Mouse (Mus musculus) hindbrain, postnatal 0 days (tissue): ENCODE measurements around the gene Rac1. TPM values are rescaled to one million over a fixed set of nuclear protein-coding genes. Genes with fewer than 3 reads are reported as not detected.
"Not testable (repeated sequence)": the region's sequence is repeated elsewhere in the genome, so short reads cannot be mapped to it uniquely, and the experiment has no call there.

Source experiments
- ATAC-seq: fragments of 200-750 bp; cut with Nextera tagmentation; 2 replicates; pipeline ENCODE4 v1.8.0; 2017; ENCODE audit warnings: mild to moderate bottlenecking, moderate TSS enrichment, moderate library complexity
- DNase-seq: peaks from one replicate; pipeline ENCODE4 v3.0.0-alpha.2; 2015; ENCODE audit warnings: low spot score
- H3K27ac ChIP-seq: fragments of 300-500 bp; sonication (generic); 2 replicates; pipeline ENCODE4 v1.5.1; 2014; ENCODE audit warnings: mild to moderate bottlenecking
- H3K27me3 ChIP-seq: fragments of 300-500 bp; sonication (generic); 2 replicates; pipeline ENCODE4 v1.6.1; 2014; ENCODE audit warnings: low read length, mixed read lengths; ENCODE audit not compliant: insufficient read depth
- H3K36me3 ChIP-seq: fragments of 300-500 bp; sonication (generic); 2 replicates; pipeline ENCODE4 v1.6.1; 2014; ENCODE audit warnings: low read length, mixed read lengths; ENCODE audit not compliant: insufficient read depth
- H3K4me1 ChIP-seq: fragments of 300-500 bp; sonication (generic); 2 replicates; pipeline ENCODE4 v1.6.1; 2014; ENCODE audit warnings: antibody characterized with exemption, low read length, mixed read lengths; ENCODE audit not compliant: insufficient read depth
- H3K4me2 ChIP-seq: fragments of 300-500 bp; sonication (generic); 2 replicates; pipeline ENCODE4 v1.6.1; 2014; ENCODE audit warnings: low read depth, mild to moderate bottlenecking, low read length, moderate library complexity, mixed read lengths
- H3K4me3 ChIP-seq: fragments of 300-500 bp; sonication (generic); 2 replicates; pipeline ENCODE4 v1.5.1; 2014; ENCODE audit warnings: low read length
- H3K9ac ChIP-seq: fragments of 300-500 bp; sonication (generic); replicated peaks from 2 replicates; pipeline ENCODE4 v1.6.1; 2014; ENCODE audit warnings: mild to moderate bottlenecking, low read length, moderate library complexity, mixed read lengths
- H3K9me3 ChIP-seq: fragments of 300-500 bp; sonication (generic); 2 replicates; pipeline ENCODE4 v1.6.1; 2016; ENCODE audit warnings: low read length, mixed read lengths
- CTCF ChIP-seq: IDR thresholded peaks from 2 replicates; pipeline ENCODE4 v1.5.1; 2016; ENCODE audit warnings: antibody characterized with exemption, control low read depth, low read depth
- WGBS: fragments of 180-500 bp; shearing (Covaris S2); extraction: QIAGEN DNeasy Blood & Tissue Kit; methylation state at CpG from one replicate; pipeline ENCODE4 v1.1.7; 2014; 5-methylcytosine and 5-hydroxymethylcytosine counted together
- polyA plus RNA-seq: library from polyadenylated mRNA; unstranded; fragments of >200 nt; fragmentation: Nextera tagmentation; extraction: Ambion mirVana; gene quantifications from 2 replicates; pipeline ENCODE4 v1.2.1, GENCODE M21; 2015
- total RNA-seq: library from RNA; depleted of rRNA; stranded (reverse); fragments of >200 nt; gene quantifications from 2 replicates; pipeline ENCODE4 v1.2.3, GENCODE M21; 2014

The Rac1 gene
- total and polyA plus RNA-seq, 2 experiments from 2014 or later, result 148 to 436 TPM

DNA sequence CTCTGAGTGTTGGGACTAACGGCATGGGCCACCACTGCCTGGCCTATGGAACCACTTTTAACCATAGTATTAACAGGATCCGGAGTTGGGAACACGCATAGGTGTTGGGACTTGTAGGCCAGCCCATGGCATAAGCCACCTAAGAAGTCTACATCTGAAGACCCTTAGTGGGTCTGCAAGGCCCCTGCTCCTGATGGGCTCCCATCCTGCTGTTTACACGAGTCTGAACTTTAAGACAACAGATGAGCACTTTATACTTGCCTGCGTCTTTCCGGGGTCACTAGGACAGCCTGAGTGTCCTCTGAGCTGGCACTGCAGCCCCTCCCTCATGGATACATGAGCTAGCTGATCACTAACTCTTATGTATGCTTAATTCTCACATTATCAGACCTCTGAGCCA, 24.1 kb downstream of the Rac1 start:
- Histone ChIP-seq H3K9me3 (no peaks in the 10 kb centered on the region), H3K27ac (no peak overlapping the region), H3K27me3 (no peaks in the 10 kb centered on the region), H3K9ac (no peak overlapping the region), H3K4me2 (no peak overlapping the region), H3K36me3 (peaks cover 35% of the 10 kb centered on the region), H3K4me1 (no peaks in the 10 kb centered on the region), H3K4me3 (no peak overlapping the region)
- no peak for TF ChIP-seq CTCF
- ATAC-seq (no peak), DNase-seq (no peak)
- WGBS, result 93% methylated on average over 6 of the region's 6 CpGs

DNA sequence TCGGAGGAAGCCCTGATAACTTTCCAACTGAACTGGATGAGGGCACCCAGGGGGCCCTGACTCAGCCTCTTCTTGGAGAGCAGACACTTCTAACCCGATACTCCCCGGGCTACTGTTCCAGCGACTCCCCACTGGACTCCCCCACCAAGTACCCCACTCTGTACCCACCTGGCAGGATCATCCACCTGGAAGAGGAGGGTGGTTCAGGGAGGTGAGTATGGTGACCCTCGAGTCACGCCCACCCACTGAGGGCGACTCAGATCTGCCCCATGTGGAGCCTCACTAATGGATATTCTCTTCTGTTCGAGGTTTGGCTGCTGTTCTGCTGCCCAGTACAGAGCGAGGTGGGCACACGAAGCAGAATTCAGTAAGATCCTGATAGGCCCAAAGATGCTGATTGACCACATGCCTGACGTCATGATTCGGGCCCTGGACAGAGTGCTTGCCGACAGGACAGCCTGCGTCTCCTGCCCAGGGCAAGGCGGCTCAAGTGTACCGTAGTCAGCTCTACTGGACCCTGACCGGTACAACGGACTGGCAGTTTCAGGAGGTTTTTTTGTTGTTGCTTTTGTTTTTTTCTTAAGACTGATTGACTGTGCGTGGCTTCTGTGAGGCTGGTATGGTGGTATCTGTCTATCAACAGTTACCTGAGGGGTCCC, 24.8 kb downstream of the Rac1 start:
- Histone ChIP-seq H3K27ac (no peak overlapping the region), H3K4me2 (no peak overlapping the region), H3K4me1 (no peaks in the 10 kb centered on the region), H3K27me3 (no peaks in the 10 kb centered on the region), H3K9me3 (no peaks in the 10 kb centered on the region), H3K36me3 (peaks cover 35% of the 10 kb centered on the region), H3K9ac (no peak overlapping the region), H3K4me3 (no peak overlapping the region)
- ATAC-seq (no peak), DNase-seq (no peak)
- no peak for TF ChIP-seq CTCF
- 90% methylated on average over 19 of the region's 19 CpGs for WGBS

DNA sequence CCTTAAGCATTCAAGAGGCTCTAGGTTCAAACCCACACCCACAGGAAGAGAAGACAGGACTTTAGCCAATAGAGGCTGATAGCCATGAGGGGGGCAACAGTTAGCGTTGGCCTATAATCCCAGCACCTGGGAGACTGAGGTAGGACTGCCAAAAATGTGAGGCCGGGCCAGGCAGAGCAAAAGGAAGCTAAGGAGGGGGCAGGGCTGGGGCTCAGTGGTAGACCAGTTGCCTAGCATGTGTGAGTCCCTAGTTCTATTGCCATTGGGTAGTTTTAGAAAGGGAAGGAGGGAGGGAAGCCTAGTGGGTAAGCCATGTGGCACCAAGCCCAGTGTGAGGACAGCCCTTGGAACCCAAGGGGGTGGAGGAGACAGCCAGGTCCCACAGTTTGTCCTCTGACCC, 26.2 kb downstream of the Rac1 start:
- ATAC-seq (peak; percentile 83), DNase-seq (peak; percentile 52)
- no peak overlapping the region for H3K4me2 ChIP-seq
- 55% methylated on average over 2 of the region's 2 CpGs for WGBS
- H3K4me1 ChIP-seq, result no peaks in the 10 kb centered on the region
- H3K9ac ChIP-seq, result no peak overlapping the region
- TF ChIP-seq CTCF, result no peak
- H3K4me3 ChIP-seq, result no peak overlapping the region
- peaks cover 30% of the 10 kb centered on the region for H3K36me3 ChIP-seq
- no peaks in the 10 kb centered on the region for H3K27me3 ChIP-seq
- H3K9me3 ChIP-seq, result no peaks in the 10 kb centered on the region
- H3K27ac ChIP-seq, result peak overlapping the region; percentile 20; the same call in 1 of the 2 replicates

DNA sequence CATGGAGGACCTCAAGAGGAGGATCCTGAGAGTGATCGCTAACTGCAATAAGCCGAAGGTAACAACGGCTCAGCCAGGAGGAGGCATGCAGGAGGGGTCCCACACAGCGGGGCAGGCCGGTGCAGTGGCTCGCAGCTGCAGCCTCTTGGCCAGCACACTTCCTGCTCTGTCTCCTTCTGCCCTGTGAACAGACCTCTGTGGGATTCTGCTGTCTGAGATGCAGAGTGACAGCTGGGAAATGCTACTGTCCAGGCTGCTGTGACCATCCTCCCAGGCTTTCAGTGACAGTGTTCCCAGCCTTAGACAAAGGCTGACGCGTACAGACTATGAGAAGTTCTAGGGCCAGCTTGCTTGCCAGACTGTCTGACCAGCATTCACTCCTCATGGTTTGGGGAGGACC, 26.7 kb downstream of the Rac1 start:
- Histone ChIP-seq H3K4me2 (no peak overlapping the region), H3K9ac (no peak overlapping the region), H3K27ac (peak overlapping the region; percentile 20; the same call in 1 of the 2 replicates), H3K36me3 (peaks cover 30% of the 10 kb centered on the region), H3K27me3 (no peaks in the 10 kb centered on the region), H3K9me3 (no peaks in the 10 kb centered on the region), H3K4me1 (no peaks in the 10 kb centered on the region), H3K4me3 (no peak overlapping the region)
- ATAC-seq (peak; percentile 63; the same call in 1 of the 2 replicates), DNase-seq (peak; percentile 12)
- 70% methylated on average over 8 of the region's 8 CpGs for WGBS
- no peak for TF ChIP-seq CTCF

DNA sequence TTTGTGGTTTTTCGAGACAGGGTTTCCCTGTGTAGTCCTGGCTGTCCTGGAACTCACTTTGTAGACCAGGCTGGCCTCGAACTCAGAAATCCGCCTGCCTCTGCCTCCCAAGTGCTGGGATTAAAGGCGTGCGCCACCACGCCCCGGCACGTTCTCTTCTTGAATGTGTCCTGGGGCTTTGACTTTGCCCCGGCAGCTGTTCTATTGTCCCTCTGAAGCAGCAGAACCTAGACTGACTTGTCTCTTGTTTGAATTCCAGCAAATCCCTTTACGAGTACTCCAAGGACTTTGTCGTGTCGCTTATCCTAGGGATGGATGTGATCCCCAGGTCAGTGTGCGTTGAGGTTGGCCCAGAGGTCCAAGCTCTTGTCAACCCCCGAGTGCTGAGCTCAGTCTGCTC, 27.1 kb downstream of the Rac1 start:
- H3K27me3 ChIP-seq, DNase-seq, H3K9ac ChIP-seq, ATAC-seq, H3K4me3 ChIP-seq, H3K4me1 ChIP-seq, H3K4me2 ChIP-seq, H3K9me3 ChIP-seq: not testable (repeated sequence)
- H3K36me3 ChIP-seq, result peaks cover 27% of the 10 kb centered on the region
- peak overlapping the region; percentile 20; the same call in 1 of the 2 replicates for H3K27ac ChIP-seq
- 89% methylated on average over 14 of the region's 14 CpGs for WGBS

DNA sequence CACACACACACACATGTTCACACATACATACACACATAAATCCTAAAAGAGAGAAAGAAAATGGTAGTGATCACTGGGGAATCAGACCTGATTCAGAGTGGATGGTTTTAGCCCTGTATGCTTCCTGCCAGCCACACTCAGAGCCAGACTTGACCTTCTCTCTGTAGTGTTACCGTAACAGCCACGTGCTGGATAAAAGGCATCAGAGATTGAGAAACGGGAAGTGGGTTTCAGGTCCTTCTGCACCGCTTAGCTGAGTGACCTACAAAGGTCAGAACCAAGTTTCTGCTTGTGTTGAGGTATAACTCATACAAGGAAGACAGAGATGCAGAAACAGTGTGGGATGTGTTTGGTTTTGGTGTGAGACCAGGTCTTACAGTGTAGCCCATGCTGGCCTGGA, 28.1 kb downstream of the Rac1 start:
- no peak for TF ChIP-seq CTCF
- H3K9me3 ChIP-seq, result no peaks in the 10 kb centered on the region
- WGBS, result 89% methylated on average over 4 of the region's 4 CpGs
- H3K36me3 ChIP-seq, result peaks cover 28% of the 10 kb centered on the region
- H3K27ac ChIP-seq, result no peak overlapping the region
- H3K9ac ChIP-seq, result no peak overlapping the region
- H3K4me2 ChIP-seq, result no peak overlapping the region
- no peak for DNase-seq
- no peaks in the 10 kb centered on the region for H3K27me3 ChIP-seq
- H3K4me3 ChIP-seq, result no peak overlapping the region
- no peaks in the 10 kb centered on the region for H3K4me1 ChIP-seq
- no peak for ATAC-seq

DNA sequence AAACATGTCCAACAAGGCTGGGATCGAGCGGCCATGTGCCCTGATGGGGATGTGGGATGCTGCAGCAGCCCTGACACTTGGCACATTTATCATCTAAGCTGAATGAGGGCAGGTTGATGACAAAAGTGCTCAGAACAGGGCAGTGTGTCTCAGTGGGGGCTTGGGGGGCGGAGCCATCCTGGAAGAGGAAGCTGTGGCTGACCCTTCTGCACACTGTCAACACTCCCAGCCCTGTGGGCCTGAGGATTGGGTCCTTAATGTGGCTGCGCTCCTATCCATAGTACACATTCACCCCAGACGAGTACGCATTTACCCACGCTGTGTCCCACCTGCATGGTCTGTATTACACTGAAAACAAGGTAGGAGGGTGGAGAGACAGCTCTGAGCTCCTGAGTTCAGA, 28.6 kb downstream of the Rac1 start:
- TF ChIP-seq CTCF, result no peak
- peaks cover 29% of the 10 kb centered on the region for H3K36me3 ChIP-seq
- ATAC-seq, result no peak
- H3K27ac ChIP-seq, result no peak overlapping the region
- 84% methylated on average over 7 of the region's 7 CpGs for WGBS
- H3K9me3 ChIP-seq, result no peaks in the 10 kb centered on the region
- no peak for DNase-seq
- no peaks in the 10 kb centered on the region for H3K27me3 ChIP-seq
- no peak overlapping the region for H3K9ac ChIP-seq
- H3K4me3 ChIP-seq, result no peak overlapping the region
- H3K4me2 ChIP-seq, result no peak overlapping the region
- no peaks in the 10 kb centered on the region for H3K4me1 ChIP-seq
